Mouse (Mus musculus): Measurements from ENCODE around the gene Chmp4b. TPM values are rescaled to one million over a fixed set of nuclear protein-coding genes. Genes with fewer than 3 reads are reported as not detected.

The Chmp4b gene
- polyA plus RNA-seq, 1 experiment from 2014 or later, result 14.7 TPM

DNA sequence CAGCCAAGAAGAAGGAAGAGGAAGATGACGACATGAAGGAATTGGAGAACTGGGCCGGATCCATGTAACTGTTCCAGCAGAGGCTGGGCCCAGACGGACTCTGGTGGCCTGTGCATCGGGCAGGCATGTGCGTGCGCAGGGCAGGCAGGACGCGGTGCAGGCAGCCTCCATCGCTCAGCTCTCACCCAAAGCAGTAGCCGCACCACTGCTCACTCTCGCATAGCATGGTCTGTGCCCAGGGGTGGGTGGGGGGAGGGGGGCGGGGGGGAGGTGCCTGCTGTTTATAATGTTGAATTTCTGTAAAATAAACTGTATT is 42.4 kb downstream of the Chmp4b start:
- Histone ChIP-seq H3K9me3 (no peaks in the 10 kb centered on the region), H3K4me3 (no peak overlapping the region), H3K27me3 (replicated peaks; ENCODE audit: low read depth, poor library complexity, severe bottlenecking) (no peaks in the 10 kb centered on the region), H3K36me3 (replicated peaks) (peaks cover 81% of the 10 kb centered on the region), H3K27ac (replicated peaks) (no peak overlapping the region), H3K4me1 (peaks cover 8% of the 10 kb centered on the region)
- DNase-seq (ENCODE audit: low spot score), result no peak
- 93% methylated on average over 12 of the region's 12 CpGs for WGBS

- Histone ChIP-seq H3K36me3 (replicated peaks) (peaks cover 71% of the 10 kb centered on the region), H3K27me3 (replicated peaks; ENCODE audit: low read depth, poor library complexity, severe bottlenecking) (no peaks in the 10 kb centered on the region), H3K27ac (replicated peaks) (no peak overlapping the region), H3K4me3 (no peak overlapping the region), H3K4me1 (peaks cover 8% of the 10 kb centered on the region), H3K9me3 (no peaks in the 10 kb centered on the region)
- no peak for DNase-seq (ENCODE audit: low spot score)
- 84% methylated on average over 8 of the region's 8 CpGs for WGBS
Measured at GRCm38 (mm10) chr2:154695690-154696089, 44.2 kb downstream of the Chmp4b start.

- Histone ChIP-seq H3K4me1 (peaks cover 8% of the 10 kb centered on the region), H3K9me3 (no peaks in the 10 kb centered on the region), H3K36me3 (replicated peaks) (peaks cover 62% of the 10 kb centered on the region), H3K4me3 (no peak overlapping the region), H3K27me3 (replicated peaks; ENCODE audit: low read depth, poor library complexity, severe bottlenecking) (no peaks in the 10 kb centered on the region), H3K27ac (replicated peaks) (no peak overlapping the region; the same call in 1 of the 2 replicates)
- DNase-seq (ENCODE audit: low spot score), result no peak
- WGBS, result 68% methylated on average over 3 of the region's 3 CpGs
Measured at GRCm38 (mm10) chr2:154696660-154697059, 45.2 kb downstream of the Chmp4b start.

GRCm38 (mm10) chr2:154699360-154699759 is 47.9 kb downstream of the Chmp4b start:
- WGBS, result 93% methylated on average over 4 of the region's 4 CpGs

GRCm38 (mm10) chr2:154700177-154700576 is 48.7 kb downstream of the Chmp4b start:
- H3K9me3 ChIP-seq, result no peaks in the 10 kb centered on the region
- H3K4me3 ChIP-seq, result no peak overlapping the region
- 87% methylated on average over 2 of the region's 2 CpGs for WGBS
- H3K27me3 ChIP-seq (replicated peaks; ENCODE audit: low read depth, poor library complexity, severe bottlenecking), result peaks cover 5% of the 10 kb centered on the region; the same call in 1 of the 2 replicates
- H3K27ac ChIP-seq (replicated peaks), result no peak overlapping the region
- DNase-seq (ENCODE audit: low spot score), result no peak
- peaks cover 27% of the 10 kb centered on the region for H3K36me3 ChIP-seq (replicated peaks)
- peaks cover 19% of the 10 kb centered on the region for H3K4me1 ChIP-seq

More at GRCm38 (mm10) chr2:154699360-154699759, 47.9 kb downstream of the Chmp4b start:
- peaks cover 35% of the 10 kb centered on the region for H3K36me3 ChIP-seq (replicated peaks)
- H3K27me3 ChIP-seq (replicated peaks; ENCODE audit: low read depth, poor library complexity, severe bottlenecking), result peaks cover 5% of the 10 kb centered on the region; the same call in 1 of the 2 replicates
- peaks cover 19% of the 10 kb centered on the region for H3K4me1 ChIP-seq
- no peaks in the 10 kb centered on the region for H3K9me3 ChIP-seq
- H3K27ac ChIP-seq (replicated peaks), result no peak overlapping the region
- H3K4me3 ChIP-seq, result no peak overlapping the region
- no peak for DNase-seq (ENCODE audit: low spot score)

DNA sequence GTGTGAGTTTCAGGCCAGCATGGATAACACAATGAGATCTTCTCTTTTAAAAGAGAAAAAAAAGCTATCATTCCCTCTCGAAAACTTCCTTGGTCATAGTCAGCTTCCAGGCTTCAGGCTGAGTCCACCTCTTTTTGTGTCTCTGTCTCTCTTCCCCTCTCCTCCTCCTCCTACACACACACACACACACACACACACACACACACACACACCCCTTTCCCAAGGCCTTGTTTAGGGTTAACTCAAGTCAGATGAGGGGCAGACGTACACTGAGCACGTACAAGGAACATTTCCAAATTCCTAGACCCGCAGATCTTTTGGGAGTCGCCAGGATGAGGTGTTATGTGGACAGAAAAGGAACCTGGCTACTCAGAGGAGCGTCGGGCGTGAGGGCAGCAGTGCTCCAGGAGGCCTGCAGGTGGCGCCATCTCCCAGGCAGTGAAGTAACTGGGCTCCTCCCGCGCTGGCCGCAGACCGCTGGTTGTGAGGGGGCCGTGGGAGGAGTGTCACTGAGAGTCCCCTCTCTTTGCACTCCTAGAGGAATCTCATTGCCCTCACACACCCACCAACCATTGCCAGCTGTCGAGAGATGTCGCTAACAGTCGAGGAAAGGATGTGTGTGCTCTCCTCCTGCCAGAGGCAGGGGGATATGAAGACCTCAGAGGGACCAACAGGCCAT is 51.3 kb downstream of the Chmp4b start:
- Histone ChIP-seq H3K4me1 (peaks cover 26% of the 10 kb centered on the region), H3K36me3 (replicated peaks) (peaks cover 13% of the 10 kb centered on the region), H3K9me3 (no peaks in the 10 kb centered on the region), H3K27ac (replicated peaks) (0 out of 2 replicates have a peak overlapping the region, but pooled peaks have one; percentile 40), H3K4me3 (peak overlapping the region; percentile 36), H3K27me3 (replicated peaks; ENCODE audit: low read depth, poor library complexity, severe bottlenecking) (peaks cover 5% of the 10 kb centered on the region; the same call in 1 of the 2 replicates)
- DNase-seq (ENCODE audit: low spot score), result peak; percentile 86
- 6% methylated on average over 17 of the region's 17 CpGs for WGBS

DNA sequence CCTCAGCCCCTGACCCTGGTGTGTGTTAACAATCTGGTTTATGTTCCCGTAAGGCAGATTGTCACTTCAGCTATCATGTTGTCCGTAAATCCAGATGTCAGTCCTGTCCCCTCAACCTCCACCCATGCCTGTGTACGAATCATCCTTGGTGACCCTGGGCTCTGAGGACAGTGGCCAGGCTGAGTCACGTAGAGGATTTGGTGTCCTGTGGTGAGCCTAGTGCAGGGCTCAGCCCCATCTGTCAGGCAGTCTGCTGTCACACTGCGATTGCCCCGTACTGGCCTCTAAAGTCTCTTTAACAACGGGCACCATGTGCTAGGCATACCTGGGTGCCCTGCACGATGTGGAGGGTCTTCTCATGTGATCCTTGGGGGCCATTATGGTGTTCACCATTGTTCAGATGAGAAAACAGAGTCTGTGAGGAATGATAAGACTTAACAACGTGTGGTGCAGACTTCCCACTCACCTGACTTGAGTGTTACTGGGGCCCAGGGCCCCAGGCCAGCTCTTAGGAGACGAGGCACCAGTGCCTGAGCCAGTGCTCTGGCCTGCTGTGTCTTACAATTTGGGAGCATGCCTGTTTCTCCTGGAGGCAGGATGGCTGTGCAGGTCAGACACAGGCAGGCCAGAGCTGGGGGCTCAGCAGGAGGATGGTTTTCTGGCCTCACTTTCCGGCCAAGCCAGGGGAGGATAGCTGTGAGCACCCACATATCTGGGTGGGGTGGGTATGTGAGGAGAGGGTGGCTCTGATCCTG is 55.2 kb downstream of the Chmp4b start:
- Histone ChIP-seq H3K27ac (replicated peaks) (peak overlapping the region; percentile 30; the same call in 1 of the 2 replicates), H3K4me1 (peaks cover 28% of the 10 kb centered on the region), H3K9me3 (no peaks in the 10 kb centered on the region), H3K27me3 (replicated peaks; ENCODE audit: low read depth, poor library complexity, severe bottlenecking) (peaks cover 5% of the 10 kb centered on the region; the same call in 1 of the 2 replicates), H3K36me3 (replicated peaks) (no peaks in the 10 kb centered on the region), H3K4me3 (no peak overlapping the region)
- DNase-seq (ENCODE audit: low spot score), result no peak
- 63% methylated on average over 11 of the region's 11 CpGs for WGBS

DNA sequence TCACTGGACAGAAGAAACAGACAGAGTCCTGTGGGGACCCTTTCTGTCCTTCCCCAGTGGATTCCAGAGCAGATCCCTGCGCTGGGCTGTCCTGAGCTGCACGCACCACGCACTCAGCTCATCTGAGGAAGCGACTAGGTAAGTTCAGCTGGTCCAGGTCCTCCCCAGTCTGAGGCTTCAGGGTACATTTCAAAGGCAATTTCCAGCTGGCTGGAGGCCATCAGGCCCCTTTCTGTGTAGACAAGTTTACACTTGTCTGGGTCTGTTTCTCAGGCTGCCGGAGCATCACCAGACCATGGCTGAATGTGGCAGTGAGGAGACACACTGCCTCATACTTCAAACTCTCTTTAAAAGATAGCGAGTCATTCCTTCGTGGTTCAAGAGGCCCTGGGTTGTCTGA is 55.8 kb downstream of the Chmp4b start:
- Histone ChIP-seq H3K36me3 (replicated peaks) (no peaks in the 10 kb centered on the region), H3K4me3 (no peak overlapping the region), H3K27ac (replicated peaks) (peak overlapping the region; percentile 30; the same call in 1 of the 2 replicates), H3K27me3 (replicated peaks; ENCODE audit: low read depth, poor library complexity, severe bottlenecking) (peaks cover 5% of the 10 kb centered on the region; the same call in 1 of the 2 replicates), H3K4me1 (peaks cover 33% of the 10 kb centered on the region), H3K9me3 (no peaks in the 10 kb centered on the region)
- 84% methylated on average over 7 of the region's 7 CpGs for WGBS
- peak; percentile 25 for DNase-seq (ENCODE audit: low spot score)

DNA sequence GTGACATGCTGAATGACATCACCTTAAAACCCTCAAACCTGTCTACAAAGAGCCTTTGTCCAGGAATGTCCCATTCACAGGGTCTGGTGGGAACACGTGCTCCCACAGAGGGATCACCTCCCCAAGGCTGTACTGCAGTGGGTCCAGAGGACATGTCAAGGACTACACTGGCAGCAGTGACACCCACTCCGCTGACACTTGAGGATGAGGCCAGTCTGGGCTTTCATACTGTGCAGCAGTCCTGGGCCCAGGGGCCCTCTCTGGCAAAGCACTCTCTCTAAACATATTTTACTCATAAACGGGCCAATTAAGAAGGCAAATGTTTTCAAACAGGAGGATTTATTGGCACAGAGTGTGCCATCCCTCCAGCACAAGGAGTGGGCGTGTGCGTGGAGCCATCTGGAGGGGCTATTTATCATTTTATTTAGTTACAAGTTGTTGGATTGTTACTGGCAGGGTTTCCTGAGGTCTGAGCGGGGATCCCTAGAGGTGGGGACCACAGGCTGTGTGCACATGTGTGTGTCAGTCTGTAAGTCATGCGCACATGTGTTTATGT is 56.4 kb downstream of the Chmp4b start:
- Histone ChIP-seq H3K4me1 (peaks cover 31% of the 10 kb centered on the region), H3K4me3 (no peak overlapping the region), H3K27me3 (replicated peaks; ENCODE audit: low read depth, poor library complexity, severe bottlenecking) (peaks cover 5% of the 10 kb centered on the region; the same call in 1 of the 2 replicates), H3K27ac (replicated peaks) (no peak overlapping the region), H3K36me3 (replicated peaks) (no peaks in the 10 kb centered on the region), H3K9me3 (no peaks in the 10 kb centered on the region)
- WGBS, result 84% methylated on average over 7 of the region's 7 CpGs
- no peak for DNase-seq (ENCODE audit: low spot score)

DNA sequence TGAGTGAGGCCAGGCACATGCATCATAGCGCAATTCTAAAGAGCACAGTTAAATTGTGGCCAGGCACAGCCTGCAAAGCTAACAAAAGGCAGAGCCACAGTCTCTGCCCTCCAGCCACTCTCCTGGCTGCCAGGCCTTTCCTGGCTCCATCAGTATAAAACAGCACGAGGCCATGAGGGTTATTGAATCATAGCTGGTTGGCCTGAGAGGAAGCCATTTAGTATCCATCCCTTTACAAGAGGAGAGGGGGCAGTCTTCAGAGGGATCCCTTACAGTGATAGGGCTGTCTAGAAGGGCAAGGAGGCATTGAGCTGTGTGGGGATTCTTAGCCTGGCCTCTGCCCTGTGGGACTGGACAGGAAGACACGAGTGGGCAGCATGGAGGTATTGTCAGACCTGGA is 60.2 kb downstream of the Chmp4b start:
- no peaks in the 10 kb centered on the region for H3K36me3 ChIP-seq (replicated peaks)
- no peak for DNase-seq (ENCODE audit: low spot score)
- no peaks in the 10 kb centered on the region for H3K27me3 ChIP-seq (replicated peaks; ENCODE audit: low read depth, poor library complexity, severe bottlenecking)
- no peak overlapping the region; the same call in 1 of the 2 replicates for H3K27ac ChIP-seq (replicated peaks)
- WGBS, result 46% methylated on average over 3 of the region's 3 CpGs
- H3K4me3 ChIP-seq, result no peak overlapping the region
- no peaks in the 10 kb centered on the region for H3K9me3 ChIP-seq
- peaks cover 26% of the 10 kb centered on the region for H3K4me1 ChIP-seq

- no peaks in the 10 kb centered on the region for H3K27me3 ChIP-seq (replicated peaks; ENCODE audit: low read depth, poor library complexity, severe bottlenecking)
- WGBS, result 41% methylated on average over 5 of the region's 5 CpGs
- no peak overlapping the region for H3K27ac ChIP-seq (replicated peaks)
- peak; percentile 80 for DNase-seq (ENCODE audit: low spot score)
- H3K36me3 ChIP-seq (replicated peaks), result no peaks in the 10 kb centered on the region
- no peak overlapping the region for H3K4me3 ChIP-seq
- no peaks in the 10 kb centered on the region for H3K9me3 ChIP-seq
- peaks cover 20% of the 10 kb centered on the region for H3K4me1 ChIP-seq
Measured at GRCm38 (mm10) chr2:154712271-154712677, 60.8 kb downstream of the Chmp4b start.

DNA sequence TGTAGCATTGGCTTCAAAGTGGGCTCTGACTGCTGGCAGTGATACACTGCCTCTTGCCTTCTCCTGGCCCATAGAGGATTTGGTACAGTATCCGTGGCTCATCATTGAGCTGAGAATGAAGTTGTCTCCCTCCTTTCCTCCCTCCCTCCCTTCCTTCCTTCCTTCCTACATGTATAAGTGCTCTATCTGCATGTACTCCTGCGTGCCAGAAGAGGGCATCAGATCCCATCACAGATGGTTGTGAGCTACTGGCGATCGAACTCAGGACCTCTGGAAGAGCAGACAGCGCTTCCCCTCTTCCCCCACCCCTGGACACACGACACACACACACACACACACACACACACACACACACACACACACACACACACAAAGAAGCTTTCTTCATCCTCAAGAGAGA is 61.6 kb downstream of the Chmp4b start:
- Histone ChIP-seq H3K4me3 (no peak overlapping the region), H3K27ac (replicated peaks) (no peak overlapping the region), H3K9me3 (no peaks in the 10 kb centered on the region), H3K27me3 (replicated peaks; ENCODE audit: low read depth, poor library complexity, severe bottlenecking) (no peaks in the 10 kb centered on the region), H3K4me1 (peaks cover 19% of the 10 kb centered on the region), H3K36me3 (replicated peaks) (no peaks in the 10 kb centered on the region)
- peak; percentile 21 for DNase-seq (ENCODE audit: low spot score)
- WGBS, result 54% methylated on average over 6 of the region's 6 CpGs
